Mouse (Mus musculus): ENCODE measurements at regions not wholly inside any gene's neighbourhood (a gene's known extent, or its start where the extent isn't known, plus 50 kb on each side); places are given as distances from the start of the nearest gene placed in this dataset.

- TF ChIP-seq CTCF (IDR thresholded peaks at IDR 0.05): no peak
- no peak for TF ChIP-seq EP300 (IDR thresholded peaks at IDR 0.05)
Measured at GRCm38 (mm10) chr7:69513966-69514365, 764.9 kb upstream of the Arrdc4 start.

All from lung, postnatal 0 days (tissue).